Mouse (Mus musculus) thymus, adult 2 months (tissue): Measurements from ENCODE around the gene Fam178b.

Experiments
- CTCF ChIP-seq: fragments of 200-500 bp; IDR thresholded peaks from 2 replicates; pipeline ENCODE4 v1.5.1; 2012; ENCODE audit warnings: mild to moderate bottlenecking, control low read depth, low read length, moderate library complexity, borderline replicate concordance; ENCODE audit not compliant: control insufficient read depth, poor library complexity, insufficient read depth; ENCODE audit errors: extremely low read depth
- POLR2A ChIP-seq: fragments of 200-500 bp; IDR thresholded peaks from 2 replicates; pipeline ENCODE4 v1.6.1; 2012; ENCODE audit warnings: mild to moderate bottlenecking, low read length, control low read depth, moderate library complexity; ENCODE audit not compliant: control insufficient read depth, poor library complexity, insufficient read depth; ENCODE audit errors: extremely low read depth

DNA sequence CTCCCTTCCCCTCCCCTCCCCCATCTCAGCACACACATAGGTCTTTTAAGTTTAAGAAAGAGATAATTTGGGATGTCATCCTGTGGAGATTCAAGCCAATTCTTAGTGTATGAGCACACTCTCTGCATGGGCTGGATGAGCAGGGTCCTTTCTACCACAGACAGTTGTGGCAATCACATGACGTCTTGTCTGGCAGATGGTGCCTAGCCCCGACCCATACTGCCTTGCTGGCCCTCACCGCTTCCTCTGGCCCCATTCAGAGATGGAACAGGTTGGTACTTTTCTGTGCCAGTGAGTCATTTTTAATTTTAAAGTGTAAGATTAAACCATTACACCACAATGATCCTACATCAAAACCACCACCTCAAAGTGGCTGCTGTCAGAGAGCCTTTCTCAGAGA, 36.7 kb downstream of the Fam178b start:
- TF ChIP-seq CTCF (no peak), POLR2A (no peak)
